Mouse (Mus musculus) urinary bladder, postnatal 10 days (tissue): ENCODE data around the gene Gm11985.

ENCODE experiments used
- DNase-seq: peaks from one replicate; pipeline ENCODE4 v3.0.0; 2022; ENCODE audit warnings: low spot score

The Gm11985 gene

DNA sequence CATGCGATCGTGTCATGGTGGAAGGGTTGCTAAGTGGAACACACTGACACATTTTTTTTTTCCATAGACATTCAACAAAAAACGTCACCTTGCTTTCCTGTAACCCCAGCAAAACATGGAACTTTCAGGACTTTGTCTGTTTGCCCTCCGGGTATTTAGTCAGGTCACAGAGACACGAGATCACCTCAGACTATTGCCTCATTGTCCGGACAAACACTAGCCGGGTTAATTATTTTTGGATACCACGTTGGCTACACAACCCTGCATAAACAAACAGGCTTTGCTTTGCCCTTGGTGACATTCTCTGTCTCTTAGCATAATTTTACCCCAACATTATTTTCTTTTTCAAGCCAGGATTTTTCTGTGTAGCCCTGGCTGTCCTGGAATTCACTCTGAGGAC lies 35.3 kb downstream of the Gm11985 start:
- no peak for DNase-seq

DNA sequence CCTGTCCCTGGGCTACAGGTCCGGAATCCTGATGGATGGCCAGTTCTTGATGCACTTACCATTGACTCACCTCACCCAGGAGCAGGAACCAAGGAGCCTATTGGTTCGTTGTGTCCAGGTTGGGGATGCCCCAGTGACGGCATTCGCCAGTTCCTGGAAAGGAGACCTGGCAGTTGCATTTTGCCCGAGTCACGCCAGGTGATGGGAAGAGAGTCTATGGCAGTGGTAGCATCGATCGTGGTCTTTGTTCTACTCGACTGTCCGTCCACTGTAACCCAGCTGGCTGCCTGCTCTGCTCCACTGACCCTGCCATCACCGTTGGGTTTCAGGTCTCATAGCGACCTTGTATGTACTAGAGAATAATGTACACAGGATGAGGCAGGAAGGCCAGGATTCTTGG lies 36.0 kb downstream of the Gm11985 start:
- no peak for DNase-seq

DNA sequence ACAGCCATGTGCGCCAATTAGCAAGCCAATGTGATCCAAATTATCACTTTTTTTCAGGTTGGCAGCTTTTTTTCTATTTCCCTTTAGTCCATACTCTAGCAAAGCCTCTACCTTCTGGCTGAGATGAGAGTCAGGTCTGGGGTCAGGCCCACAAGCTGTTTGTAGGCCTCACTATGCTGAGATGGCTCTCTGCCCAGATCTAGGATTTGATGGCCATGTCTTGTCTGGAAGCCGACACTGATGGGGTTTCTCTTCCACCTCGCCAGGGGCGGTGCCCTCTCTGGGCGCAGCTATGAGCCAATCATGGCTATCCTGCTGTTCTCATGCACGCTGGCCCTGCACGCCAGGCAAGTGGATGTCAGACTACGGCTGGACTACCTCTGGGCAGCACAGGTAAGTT lies 37.9 kb downstream of the Gm11985 start:
- DNase-seq = no peak

DNA sequence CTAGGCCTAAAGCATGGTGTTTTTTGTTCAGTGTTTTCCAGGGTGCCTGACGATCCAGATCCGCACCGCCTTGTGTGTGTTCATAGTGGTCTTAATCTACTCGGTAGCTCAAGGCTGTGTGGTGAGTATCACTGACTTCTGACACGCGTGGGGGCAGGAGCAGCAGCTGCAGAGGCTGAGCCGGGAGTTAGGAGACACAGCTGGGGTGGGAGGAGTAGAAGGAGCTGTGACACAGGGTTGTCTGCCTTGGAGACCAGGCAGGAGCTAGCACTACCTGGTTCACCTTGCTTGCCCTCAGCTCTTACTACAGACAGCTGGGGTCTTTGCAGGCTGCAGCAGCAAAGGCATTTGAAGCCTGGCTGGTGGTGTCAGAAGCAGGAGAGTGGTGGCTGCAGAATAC lies 38.9 kb downstream of the Gm11985 start:
- no peak for DNase-seq

DNA sequence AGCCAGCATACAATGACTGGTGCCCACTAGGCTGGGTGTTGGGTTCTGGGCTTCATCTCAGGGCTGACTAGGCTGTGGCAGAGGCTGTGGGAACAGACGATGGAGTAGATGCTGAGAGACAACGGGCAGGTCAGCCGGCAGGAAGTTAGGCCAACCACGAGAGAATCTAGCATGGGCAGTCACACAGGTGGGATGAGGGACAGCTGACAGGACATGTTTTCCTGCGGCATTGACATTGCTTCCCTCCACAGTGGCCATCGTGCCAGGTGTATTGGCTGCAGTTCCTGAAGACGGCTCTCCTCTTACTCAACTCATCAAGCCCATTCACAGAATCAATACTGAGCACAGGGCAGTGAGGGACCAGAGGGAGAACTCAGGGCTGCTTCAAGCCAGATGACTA lies 40.4 kb downstream of the Gm11985 start:
- no peak for DNase-seq

DNA sequence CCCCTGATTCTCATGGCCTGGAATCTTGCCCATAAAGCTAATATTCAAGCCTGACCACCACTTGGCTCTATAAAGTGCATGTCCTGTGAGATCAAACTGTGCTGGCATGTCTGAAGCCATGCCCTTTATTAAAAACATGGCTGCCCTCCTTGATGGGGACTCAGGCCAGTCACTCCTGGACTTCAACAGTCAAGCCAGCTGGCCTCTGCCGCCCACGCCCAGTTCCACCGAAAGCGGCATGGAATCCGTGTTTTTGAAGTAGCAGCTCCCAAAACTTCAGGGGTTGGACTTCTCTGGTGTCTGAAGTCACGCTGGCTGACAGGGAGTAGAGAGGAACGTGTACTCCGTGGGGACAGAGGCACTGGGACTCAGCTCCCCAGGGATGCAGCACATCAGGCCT lies 40.8 kb downstream of the Gm11985 start:
- no peak for DNase-seq

DNA sequence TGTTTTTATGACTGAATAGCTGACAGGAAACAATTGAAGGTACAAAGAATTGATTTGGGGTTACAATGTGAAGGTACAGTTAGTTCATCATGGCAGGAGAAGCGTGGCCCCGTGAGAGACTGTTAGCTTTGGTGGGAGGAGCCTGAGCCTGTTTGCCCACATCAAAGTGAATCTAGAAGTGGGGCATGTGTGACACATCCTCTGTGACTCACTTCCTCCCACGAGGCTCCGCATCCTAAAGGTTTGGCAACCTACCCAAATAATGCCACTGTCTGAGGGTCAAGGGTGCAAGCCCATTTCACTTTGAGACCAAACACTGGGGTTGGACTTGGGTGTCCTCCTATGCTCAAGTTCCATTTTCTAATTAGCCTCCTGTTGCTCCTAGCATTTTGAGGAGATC lies 43.1 kb downstream of the Gm11985 start:
- DNase-seq = no peak

DNA sequence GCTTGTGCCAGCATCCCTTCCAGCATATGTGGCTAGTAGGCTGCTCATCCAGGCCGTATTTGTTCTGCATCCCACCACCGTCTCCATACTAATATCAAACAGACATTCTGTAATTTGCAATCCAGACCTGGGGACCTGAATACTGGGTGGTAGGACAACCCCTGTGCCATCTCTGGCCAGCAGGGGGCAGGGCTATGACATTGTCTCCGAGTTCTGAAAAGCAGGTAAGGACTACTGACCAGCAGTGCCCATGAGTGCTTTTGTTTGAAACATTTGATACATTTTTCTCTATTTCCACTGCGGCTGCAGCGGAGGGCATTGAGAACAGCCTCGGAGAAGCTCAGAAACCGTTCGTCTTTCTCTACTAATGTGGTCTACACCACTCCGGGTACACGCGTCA lies 44.0 kb downstream of the Gm11985 start:
- DNase-seq = no peak

DNA sequence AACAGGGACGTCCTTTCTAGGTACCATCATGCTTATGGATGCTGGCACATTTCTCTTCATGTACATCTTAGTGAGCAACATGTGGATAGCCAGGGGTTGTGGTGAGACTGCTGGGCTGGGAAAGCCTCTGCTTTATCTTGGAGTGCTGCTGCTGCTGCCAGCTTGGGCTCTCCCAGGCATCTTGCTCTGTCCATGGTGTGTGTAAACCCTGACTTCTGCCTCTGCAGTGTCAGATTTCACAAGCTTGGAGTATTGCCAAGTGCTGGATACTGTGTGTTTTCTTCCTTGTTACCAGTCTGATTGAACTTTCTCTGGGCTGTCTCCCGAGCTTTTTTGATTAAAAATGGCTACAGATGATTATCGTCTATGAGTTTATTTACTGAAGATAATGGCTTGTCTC lies 45.6 kb downstream of the Gm11985 start:
- no peak for DNase-seq

DNA sequence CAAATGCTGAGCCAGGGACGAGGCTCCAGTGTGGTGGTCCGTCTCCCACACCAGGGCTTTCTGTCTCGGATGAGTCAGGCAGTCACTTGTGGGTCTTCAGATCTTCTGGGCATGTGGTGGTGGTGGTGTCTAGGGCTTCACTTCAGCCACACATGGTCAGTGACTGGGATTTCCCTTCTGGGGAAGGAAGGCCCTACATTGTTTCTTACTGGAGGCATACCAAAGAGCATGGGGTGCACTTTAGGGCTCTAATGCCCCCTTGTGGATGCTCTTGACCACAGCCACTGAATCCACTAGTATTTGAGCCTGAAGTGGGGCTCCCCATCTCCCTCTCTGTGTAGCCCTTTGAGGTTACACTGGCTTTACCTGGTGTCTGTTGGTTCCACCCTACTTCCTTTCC lies 47.9 kb downstream of the Gm11985 start:
- no peak for DNase-seq

DNA sequence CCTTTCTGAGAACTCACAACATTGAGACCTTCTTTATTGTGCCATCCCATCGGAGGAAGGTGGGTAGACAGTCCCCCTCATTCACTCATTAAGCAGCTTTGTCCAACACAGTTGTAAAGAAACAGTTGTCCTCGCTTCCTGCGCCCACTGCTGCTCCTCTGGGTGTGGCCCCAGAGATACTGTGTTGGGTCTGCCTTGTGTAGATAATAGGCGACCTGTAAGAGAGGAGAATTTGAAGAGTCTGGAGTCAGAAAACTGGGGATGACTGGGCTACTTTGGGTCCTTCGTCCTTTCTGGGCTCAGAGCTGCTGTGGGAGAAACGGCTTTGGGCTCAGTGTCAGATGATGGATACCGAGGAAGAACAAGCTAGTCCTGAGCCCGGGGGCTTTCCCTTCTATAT lies 50.0 kb downstream of the Gm11985 start:
- no peak for DNase-seq

DNA sequence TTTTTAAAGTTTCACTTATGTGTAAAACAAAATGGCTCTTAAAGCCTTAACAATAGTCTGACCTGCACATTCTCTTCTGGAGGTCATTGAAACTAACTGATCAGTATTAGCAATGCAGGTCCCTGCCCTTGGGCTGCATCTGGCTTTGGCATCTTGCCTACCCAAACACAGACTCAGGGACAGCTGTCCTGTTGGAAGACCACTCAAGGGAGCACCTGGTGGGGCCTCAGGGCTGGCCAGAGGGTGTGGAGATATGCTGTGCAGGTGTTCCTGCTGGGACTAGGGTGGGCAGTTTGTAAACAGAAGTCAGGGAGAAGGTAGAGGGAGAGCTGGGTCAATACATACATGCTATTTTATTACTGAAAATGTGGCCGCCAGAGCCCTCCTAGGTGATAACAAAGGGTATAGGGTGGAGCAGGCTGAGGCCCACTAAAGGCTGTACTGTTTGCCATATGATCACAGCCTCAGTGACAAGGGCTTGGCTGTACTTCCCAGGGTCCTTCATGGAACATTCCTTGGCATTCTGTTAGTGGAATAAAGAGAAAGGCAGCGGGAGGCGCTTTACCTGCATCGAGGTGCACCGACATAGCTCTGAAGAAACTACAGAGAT lies 52.0 kb downstream of the Gm11985 start:
- DNase-seq = no peak

DNA sequence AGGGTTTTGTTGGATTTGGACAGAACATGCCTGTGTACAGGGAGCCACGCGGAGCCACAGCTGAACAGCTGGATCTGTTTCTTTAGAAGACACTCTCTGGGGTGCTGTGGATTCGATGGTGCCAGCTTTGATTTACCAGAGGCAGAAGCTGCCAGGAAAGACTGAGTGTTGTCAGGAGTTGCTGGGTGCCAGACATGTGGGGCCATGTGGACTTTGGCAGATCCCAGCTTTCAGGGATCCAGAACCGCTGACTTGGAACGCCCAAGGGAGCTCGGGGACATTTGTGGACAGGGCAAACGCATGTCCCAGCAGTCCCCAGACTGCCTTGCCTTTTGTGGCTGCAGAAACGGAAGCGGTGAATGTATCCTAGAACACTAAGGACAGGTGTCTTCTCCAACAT lies 52.6 kb downstream of the Gm11985 start:
- no peak for DNase-seq

DNA sequence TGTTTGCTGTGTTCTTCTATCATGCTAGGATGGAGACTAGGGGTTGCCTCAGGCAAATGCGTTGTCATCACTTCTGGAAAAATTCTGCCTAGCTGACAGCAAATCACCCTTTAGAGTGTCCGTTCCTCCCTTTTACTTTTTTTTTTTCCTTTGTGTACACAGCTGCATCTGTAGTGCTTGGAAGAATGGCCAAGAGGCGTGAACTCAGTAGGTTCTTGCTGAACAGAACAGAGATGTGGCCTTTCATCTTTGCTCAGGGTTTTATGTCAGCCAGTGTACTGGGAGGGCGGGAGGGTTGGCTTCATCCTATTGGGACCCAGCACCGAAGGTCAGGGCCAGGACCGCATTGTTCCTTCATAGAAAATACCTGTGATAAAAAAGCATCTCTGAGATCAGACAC lies 53.1 kb downstream of the Gm11985 start:
- DNase-seq = no peak

DNA sequence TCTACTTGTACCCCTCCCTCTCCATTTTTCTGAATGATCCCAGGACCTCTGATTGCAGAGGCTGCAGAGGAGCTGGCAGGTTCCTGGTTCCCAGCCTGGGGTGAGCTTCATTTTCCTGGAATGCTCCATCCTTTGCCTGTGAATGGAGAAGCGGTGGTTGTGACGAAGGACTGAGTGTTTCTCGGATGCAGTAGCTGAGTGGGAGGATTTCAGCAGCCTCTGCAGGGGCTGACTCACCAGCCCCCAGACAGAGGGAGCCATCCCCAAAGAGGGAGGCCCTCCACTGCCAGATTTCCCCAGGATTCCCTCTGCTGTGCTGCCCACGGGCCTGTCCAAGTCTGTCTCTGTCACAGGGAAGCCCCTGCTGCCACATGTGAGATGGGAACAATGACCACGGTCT lies 54.0 kb downstream of the Gm11985 start:
- no peak for DNase-seq

DNA sequence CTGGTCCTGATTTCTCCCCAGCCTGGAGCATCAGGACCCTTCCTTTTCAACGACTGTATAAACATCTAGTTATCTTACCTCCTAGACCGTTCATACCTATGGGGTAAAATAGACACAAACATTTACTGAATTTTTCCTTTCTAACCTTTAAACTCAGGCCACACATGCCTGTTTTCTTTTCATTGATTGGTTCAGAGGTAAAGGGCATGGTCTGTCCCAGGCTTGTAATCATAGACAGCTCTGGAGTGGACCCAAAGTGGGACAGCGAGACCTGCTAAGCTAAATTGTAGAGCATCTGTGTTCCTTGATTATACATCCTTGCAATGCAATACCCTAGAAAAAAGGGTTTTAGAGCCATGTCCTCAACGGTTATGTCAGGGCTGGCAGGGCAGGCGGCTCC lies 54.6 kb downstream of the Gm11985 start:
- DNase-seq = no peak
